Mouse (Mus musculus) midbrain, embryonic 10.5 days (tissue): Measurements from ENCODE around the gene B4gat1. TPM values are rescaled to one million over a fixed set of nuclear protein-coding genes. Genes with fewer than 3 reads are reported as not detected.
A peak's percentile ranks its signal among the peaks of the same experiment; 100 is the strongest.
"Not testable (repeated sequence)": the region's sequence is repeated elsewhere in the genome, so short reads cannot be mapped to it uniquely, and the experiment has no call there.

ENCODE experiments used
- DNase-seq: peaks from one replicate; pipeline ENCODE4 v3.0.0-alpha.2; 2017; ENCODE audit warnings: low spot score
- H3K27ac ChIP-seq: fragments of 300-500 bp; sonication (generic); replicated peaks from 2 replicates; pipeline ENCODE4 v1.5.1; 2016; ENCODE audit warnings: mild to moderate bottlenecking
- H3K27me3 ChIP-seq: fragments of 300-500 bp; sonication (generic); 2 replicates; pipeline ENCODE4 v1.6.1; 2016; ENCODE audit warnings: low read depth, mild to moderate bottlenecking; ENCODE audit not compliant: poor library complexity, severe bottlenecking
- H3K36me3 ChIP-seq: fragments of 300-500 bp; sonication (generic); 2 replicates; pipeline ENCODE4 v1.6.1; 2016; ENCODE audit warnings: mild to moderate bottlenecking, moderate library complexity
- H3K4me1 ChIP-seq: fragments of 300-500 bp; sonication (generic); 2 replicates; pipeline ENCODE4 v1.6.1; 2016
- H3K4me3 ChIP-seq: fragments of 300-500 bp; sonication (generic); 2 replicates; pipeline ENCODE4 v1.5.1; 2016; ENCODE audit warnings: mild to moderate bottlenecking, moderate library complexity
- H3K9me3 ChIP-seq: fragments of 300-500 bp; sonication (generic); replicated peaks from 2 replicates; pipeline ENCODE4 v1.6.1; 2016; ENCODE audit warnings: mild to moderate bottlenecking
- WGBS: fragments of 180-500 bp; shearing (Covaris S2); methylation state at CpG from one replicate; pipeline ENCODE4 v1.1.7; 2016; 5-methylcytosine and 5-hydroxymethylcytosine counted together
- polyA plus RNA-seq: library from polyadenylated mRNA; unstranded; fragments of >200 nt; fragmentation: Nextera tagmentation; extraction: Ambion mirVana; gene quantifications from 2 replicates; pipeline ENCODE4 v1.2.1, GENCODE M21; 2016

B4gat1 gene
- polyA plus RNA-seq, 1 experiment from 2014 or later, result 42.1 TPM

- H3K4me1 ChIP-seq, result peaks cover 30% of the 10 kb centered on the region
- H3K27ac ChIP-seq, result no peak overlapping the region
- H3K4me3 ChIP-seq, result peak overlapping the region; percentile 59
- WGBS, result 4% methylated on average over 15 of the region's 15 CpGs
- H3K9me3 ChIP-seq, result no peaks in the 10 kb centered on the region
- no peak for DNase-seq
- peaks cover 68% of the 10 kb centered on the region for H3K27me3 ChIP-seq
- peaks cover 3% of the 10 kb centered on the region for H3K36me3 ChIP-seq
These were observed 46.2 kb downstream of the B4gat1 start for GRCm38 (mm10) chr19:5084834-5085144.

- no peak within 1 kb of the TSS for H3K27ac ChIP-seq
- peaks cover 6% of the 10 kb centered on the region for H3K36me3 ChIP-seq
- no peak for DNase-seq
- 1% methylated on average over 69 of the region's 69 CpGs for WGBS
- H3K4me1 ChIP-seq, result peaks cover 30% of the 10 kb centered on the region
- H3K9me3 ChIP-seq, result no peaks in the 10 kb centered on the region
- peaks cover 63% of the 10 kb centered on the region for H3K27me3 ChIP-seq
- peak within 1 kb of the TSS; percentile 59 for H3K4me3 ChIP-seq
These were observed 46.7 kb downstream of the B4gat1 start, which contains the start of gene Tmem151a for GRCm38 (mm10) chr19:5085145-5085863. Tmem151a (minus strand) TSS chr19:5085531.

GRCm38 (mm10) chr19:5086533-5086932 is 47.9 kb downstream of the B4gat1 start:
- H3K27me3 ChIP-seq, result peaks cover 51% of the 10 kb centered on the region
- not testable (repeated sequence) for H3K4me3 ChIP-seq, DNase-seq, H3K27ac ChIP-seq, H3K9me3 ChIP-seq
- peaks cover 30% of the 10 kb centered on the region for H3K4me1 ChIP-seq
- 64% methylated on average over 4 of the region's 4 CpGs for WGBS
- peaks cover 19% of the 10 kb centered on the region for H3K36me3 ChIP-seq

DNA sequence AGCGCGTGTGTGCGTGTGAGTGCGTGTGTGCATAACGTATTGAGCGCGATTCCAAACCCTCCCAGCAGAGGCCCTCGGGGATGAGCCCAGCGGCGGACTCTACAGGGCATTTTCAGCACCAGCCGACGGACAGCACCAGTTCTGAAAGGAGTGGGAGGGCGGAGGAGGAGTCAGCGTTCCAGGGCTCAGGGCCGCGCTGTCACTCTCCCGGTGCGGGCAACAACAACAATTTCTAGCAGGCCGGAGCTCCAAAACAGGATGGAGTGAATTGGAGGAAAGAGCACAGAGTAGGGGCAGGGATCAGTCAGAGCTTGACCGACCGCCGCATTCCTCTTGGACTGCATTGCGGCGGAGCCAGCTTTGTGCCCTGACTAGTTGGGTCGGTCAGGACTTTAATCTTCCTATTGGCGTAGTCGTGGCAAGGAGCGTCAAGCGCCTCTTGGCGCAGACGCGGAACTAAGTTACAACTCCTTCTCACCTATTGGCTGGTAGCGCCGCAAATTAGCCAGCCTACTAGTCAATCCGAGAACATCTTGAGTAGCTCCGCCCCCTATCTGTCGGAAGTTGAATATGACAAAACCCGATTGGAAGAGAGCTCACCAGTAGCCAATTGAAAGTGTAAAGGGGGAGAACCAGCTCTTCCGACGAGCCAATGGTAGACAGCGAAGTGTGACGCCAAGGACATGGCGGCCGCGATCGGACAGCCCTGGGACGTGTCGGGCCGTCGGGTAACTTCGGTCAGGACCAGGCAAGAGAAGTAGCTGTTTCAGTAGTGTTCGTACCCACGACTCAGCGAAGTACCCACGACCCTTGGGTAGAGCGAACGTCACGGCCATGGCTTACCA is 49.5 kb downstream of the B4gat1 start, which contains the start of gene Yif1a:
Yif1a (plus strand) TSS at position 655 of the 845 bp plus-strand sequence.
- peak within 1 kb of the TSS; percentile 84 for H3K27ac ChIP-seq
- peaks cover 31% of the 10 kb centered on the region for H3K4me1 ChIP-seq
- DNase-seq, result peak; percentile 94
- WGBS, result under 1% methylated on average over 58 of the region's 58 CpGs
- peaks cover 34% of the 10 kb centered on the region for H3K36me3 ChIP-seq
- H3K4me3 ChIP-seq, result peak within 1 kb of the TSS; percentile 91
- H3K9me3 ChIP-seq, result no peaks in the 10 kb centered on the region
- peaks cover 35% of the 10 kb centered on the region for H3K27me3 ChIP-seq

- WGBS, result 93% methylated on average over 4 of the region's 4 CpGs
- DNase-seq, result no peak
These were observed 50.7 kb downstream of the B4gat1 start for GRCm38 (mm10) chr19:5089324-5089723.

More at GRCm38 (mm10) chr19:5089324-5089723, 50.7 kb downstream of the B4gat1 start:
- Histone ChIP-seq H3K27me3 (peaks cover 23% of the 10 kb centered on the region), H3K4me3 (peak overlapping the region; percentile 91), H3K9me3 (no peaks in the 10 kb centered on the region), H3K27ac (no peak overlapping the region), H3K4me1 (peaks cover 44% of the 10 kb centered on the region), H3K36me3 (peaks cover 42% of the 10 kb centered on the region)

Other genes with a start within 250 kb of the B4gat1 start
- gene Rbm4, start 244.9 kb upstream of the B4gat1 start, polyA plus RNA-seq, result 93.6 and 108 TPM in 2 replicates
- gene Gm21992, start 227.2 kb upstream of the B4gat1 start, polyA plus RNA-seq, result 35.3 and 37.6 TPM in 2 replicates
- gene Rbm14, start 227.2 kb upstream of the B4gat1 start, polyA plus RNA-seq, result 136 TPM in 2 replicates
- 41.6 and 43.1 TPM in 2 replicates for gene Ccs, start 199.5 kb upstream of the B4gat1 start, polyA plus RNA-seq
- gene Ccdc87, start 199.5 kb upstream of the B4gat1 start, polyA plus RNA-seq, result 0.07 and 0.14 TPM in 2 replicates
- gene Ctsf, start 183.7 kb upstream of the B4gat1 start, polyA plus RNA-seq, result 29.8 and 38.4 TPM in 2 replicates
- 0.99 and 1.9 TPM in 2 replicates for gene Actn3, start 160.9 kb upstream of the B4gat1 start, polyA plus RNA-seq
- gene Zdhhc24, start 160.2 kb upstream of the B4gat1 start, polyA plus RNA-seq, result 14.6 and 17.7 TPM in 2 replicates
- 7.0 and 10.3 TPM in 2 replicates for gene Bbs1, start 132.2 kb upstream of the B4gat1 start, polyA plus RNA-seq
- gene Dpp3, start 110.5 kb upstream of the B4gat1 start, polyA plus RNA-seq, result 197 and 214 TPM in 2 replicates
- gene Peli3, start 95.7 kb upstream of the B4gat1 start, polyA plus RNA-seq, result 1.5 and 1.9 TPM in 2 replicates
- gene Mrpl11, start 76.7 kb upstream of the B4gat1 start, polyA plus RNA-seq, result 156 and 163 TPM in 2 replicates
- not detected in 2 replicates for gene Npas4, start 48.5 kb upstream of the B4gat1 start, polyA plus RNA-seq
- 7.4 and 8.6 TPM in 2 replicates for gene Slc29a2, start 15.0 kb upstream of the B4gat1 start, polyA plus RNA-seq
- 2.2 and 4.4 TPM in 2 replicates for gene AC124502.3, start 65 bp downstream of the B4gat1 start, polyA plus RNA-seq
- 83.2 and 85.6 TPM in 2 replicates for gene Brms1, start 2.5 kb downstream of the B4gat1 start, polyA plus RNA-seq
- gene Rin1, start 11.7 kb downstream of the B4gat1 start, polyA plus RNA-seq, result 2.5 and 2.8 TPM in 2 replicates
- gene Cd248, start 29.3 kb downstream of the B4gat1 start, polyA plus RNA-seq, result 25.3 and 34.1 TPM in 2 replicates
- 0.97 and 1.0 TPM in 2 replicates for gene Tmem151a, start 46.7 kb downstream of the B4gat1 start, polyA plus RNA-seq
- gene Yif1a, start 49.7 kb downstream of the B4gat1 start, polyA plus RNA-seq, result 85.1 and 90.7 TPM in 2 replicates
- 42.2 and 72.4 TPM in 2 replicates for gene Cnih2, start 59.7 kb downstream of the B4gat1 start, polyA plus RNA-seq
- gene Rab1b, start 68.2 kb downstream of the B4gat1 start, polyA plus RNA-seq, result 267 and 280 TPM in 2 replicates
- gene Klc2, start 79.7 kb downstream of the B4gat1 start, polyA plus RNA-seq, result 31.1 and 40.7 TPM in 2 replicates
- gene Pacs1, start 234.3 kb downstream of the B4gat1 start, polyA plus RNA-seq, result 21.3 and 23.7 TPM in 2 replicates